Comparison of ENCODE assay signal across 9 mouse cellular contexts in genomic region chr1:152417602-152418001, GRCm38 (mm10). TPM values are rescaled to one million over a fixed set of nuclear protein-coding genes. Genes with fewer than 3 reads are reported as not detected.
DNase-seq lines count a peak whose midpoint lies in the region; ATAC-seq and TF ChIP-seq lines count a peak whose summit lies in the region.
"Had no signal": no experiment of that assay in that cellular context is flagged by ENCODE, and none has a peak within 500 bp of the region (broad histone marks: within the 10 kb centered on the region; RNA-seq: fewer than 3 reads in every experiment).

No protein-coding gene starts in this region.

- TF ChIP-seq CTCF in gastrocnemius, adult 2 months (IDR thresholded peaks at IDR 0.05), result no peak

- intact Hi-C loops in gastrocnemius, adult 2 months (cut with DNase I), result no loop called here
- intact Hi-C loops in gastrocnemius, postnatal 14 days (cut with DNase I; ENCODE audit: low total_unique reads), result no loop called here

- H3K27ac ChIP-seq in gastrocnemius, adult 2 months, result peak overlapping the region; percentile 48
- H3K27ac ChIP-seq in intestine, embryonic 16.5 days (ENCODE audit: low read length), result peak overlapping the region; percentile 44
- no peak overlapping the region for H3K27ac ChIP-seq in forebrain, embryonic 10.5 days
- H3K27ac ChIP-seq: embryonic facial prominence, embryonic 13.5 days had no signal

- no peaks in the 10 kb centered on the region for H3K9me3 ChIP-seq in intestine, embryonic 16.5 days (ENCODE audit: control insufficient read depth, low read length)
- H3K9me3 ChIP-seq in forebrain, embryonic 10.5 days, result peaks cover under 1% of the 10 kb centered on the region; the same call in 1 of the 2 replicates
- H3K9me3 ChIP-seq: embryonic facial prominence, embryonic 13.5 days had no signal

- DNase-seq in gastrocnemius, adult 2 months, result peak; percentile 34
- no peak for DNase-seq in gastrocnemius, postnatal 10 days
- DNase-seq in gastrocnemius, postnatal 14 days, result peak; percentile 47
- DNase-seq in lung, postnatal 10 days, result peak; percentile 66
- DNase-seq in thymus, postnatal 14 days, result no peak
- DNase-seq in right cerebral cortex, adult 18-20 months, result no peak
- no peak for DNase-seq in forebrain, embryonic 10.5 days (ENCODE audit: extremely low spot score, low spot score)

- H3K4me1 ChIP-seq in intestine, embryonic 16.5 days (ENCODE audit: control insufficient read depth, insufficient read depth, low read length), result 0 out of 2 replicates have a peak, but pooled peaks cover 3% of the 10 kb centered on the region
- peaks cover 8% of the 10 kb centered on the region; the same call in 1 of the 2 replicates for H3K4me1 ChIP-seq in forebrain, embryonic 10.5 days

- H3K27me3 ChIP-seq in intestine, embryonic 16.5 days (replicated peaks; ENCODE audit: control insufficient read depth, insufficient read depth, low read length), result no peaks in the 10 kb centered on the region
- no peaks in the 10 kb centered on the region for H3K27me3 ChIP-seq in forebrain, embryonic 10.5 days (ENCODE audit: poor library complexity, severe bottlenecking)
- H3K27me3 ChIP-seq: embryonic facial prominence, embryonic 13.5 days had no signal

- peak; percentile 84 for ATAC-seq in intestine, embryonic 16.5 days

- 25% methylated on average over 5 of the region's 5 CpGs for WGBS in intestine, embryonic 16.5 days
- WGBS in forebrain, embryonic 10.5 days, result 61% methylated on average over 5 of the region's 5 CpGs

- H3K4me2 ChIP-seq in intestine, embryonic 16.5 days (ENCODE audit: low read depth, low read length), result no peak overlapping the region
- H3K4me2 ChIP-seq: embryonic facial prominence, embryonic 13.5 days had no signal

- H3K9ac ChIP-seq in intestine, embryonic 16.5 days (ENCODE audit: low read depth, low read length), result no peak overlapping the region
- H3K9ac ChIP-seq: embryonic facial prominence, embryonic 13.5 days had no signal

- H3K36me3 ChIP-seq in intestine, embryonic 16.5 days (ENCODE audit: control insufficient read depth, insufficient read depth, low read length), result no peaks in the 10 kb centered on the region
- H3K36me3 ChIP-seq in forebrain, embryonic 10.5 days (replicated peaks), result no peaks in the 10 kb centered on the region
- H3K36me3 ChIP-seq: embryonic facial prominence, embryonic 13.5 days had no signal

- no peak overlapping the region for H3K4me3 ChIP-seq in gastrocnemius, adult 2 months
- no peak overlapping the region for H3K4me3 ChIP-seq in intestine, embryonic 16.5 days (ENCODE audit: low read length)
- H3K4me3 ChIP-seq in forebrain, embryonic 10.5 days, result no peak overlapping the region
- H3K4me3 ChIP-seq: embryonic facial prominence, embryonic 13.5 days had no signal

RNA-seq across cellular contexts. Expression of gene Colgalt2, which starts 18.0 kb away (rescaled TPM):
- total RNA-seq in gastrocnemius, adult 2 months (2021), result 1 to 10 TPM; 1.6 to 2.5 TPM
- total RNA-seq in gastrocnemius, postnatal 10 days (2021), result 1 to 10 TPM; 4.0 to 4.6 TPM
- 1 to 10 TPM; 4.1 TPM for total RNA-seq in gastrocnemius, postnatal 14 days (2021)
- polyA plus RNA-seq in intestine, embryonic 16.5 days (2015; fragmentation: Nextera tagmentation; extraction: Ambion mirVana), result 1.3 and 1.5 TPM in 2 replicates
- polyA plus RNA-seq in forebrain, embryonic 10.5 days (2016; fragmentation: Nextera tagmentation; extraction: Ambion mirVana), result 1.2 and 1.5 TPM in 2 replicates

RNA-seq across cellular contexts. Expression of gene Tsen15, which starts 31.1 kb away (rescaled TPM):
- total RNA-seq in gastrocnemius, adult 2 months (2021), result 10 to 100 TPM; 13.7 to 20.2 TPM
- total RNA-seq in gastrocnemius, postnatal 10 days (2021), result 10 to 100 TPM; 15.1 to 20.5 TPM
- total RNA-seq in gastrocnemius, postnatal 14 days (2021), result 10 to 100 TPM; 11.0 to 14.4 TPM
- 57.0 and 64.0 TPM in 2 replicates for polyA plus RNA-seq in intestine, embryonic 16.5 days (2015; fragmentation: Nextera tagmentation; extraction: Ambion mirVana)
- polyA plus RNA-seq in forebrain, embryonic 10.5 days (2016; fragmentation: Nextera tagmentation; extraction: Ambion mirVana), result 94.8 and 102 TPM in 2 replicates

Comparison
In these comparisons a context has a peak if more than half of its experiments do, and no peak if none do; other contexts are left out.
1. DNase-seq: peak in gastrocnemius, adult 2 months (single experiment), gastrocnemius, postnatal 14 days (single experiment) and lung, postnatal 10 days (single experiment); none in gastrocnemius, postnatal 10 days (single experiment), thymus, postnatal 14 days (single experiment), right cerebral cortex, adult 18-20 months (single experiment) and forebrain, embryonic 10.5 days (single experiment).